Mouse (Mus musculus): ENCODE measurements around the gene Mocs3.

- no peak for TF ChIP-seq EP300 (IDR thresholded peaks at IDR 0.05; ENCODE audit: low read depth)
- no peak for TF ChIP-seq CTCF (IDR thresholded peaks at IDR 0.05; ENCODE audit: low read depth)
Measured at GRCm38 (mm10) chr2:168233286-168233685, 2.9 kb downstream of the Mocs3 start.
